In the genomic region with DNA sequence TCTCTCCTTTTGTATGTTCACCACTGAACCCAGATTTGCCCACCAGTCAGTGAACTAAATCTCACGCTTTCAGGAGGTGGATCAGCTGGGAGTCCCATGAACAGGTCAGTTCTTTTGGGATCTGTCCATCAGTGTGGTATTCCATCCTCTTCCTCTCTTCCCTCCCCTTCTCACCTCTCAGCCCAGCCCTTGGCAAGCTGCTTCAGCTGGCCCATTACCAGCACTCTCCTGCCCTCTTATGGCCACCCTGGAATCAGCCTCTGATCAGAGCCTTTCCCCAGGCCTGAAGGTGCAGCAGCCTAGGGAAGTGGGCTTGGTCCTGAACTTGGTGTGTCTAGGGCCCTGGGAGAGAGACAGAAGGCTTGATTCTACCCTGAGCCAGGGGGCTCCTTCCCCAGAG, we compare ENCODE assay signal across 8 mouse cellular contexts. TPM values are rescaled to one million over a fixed set of nuclear protein-coding genes. Genes with fewer than 3 reads are reported as not detected.
DNase-seq lines count a peak whose midpoint lies in the region; ATAC-seq and TF ChIP-seq lines count a peak whose summit lies in the region.

No protein-coding gene starts in this region.

- peak; percentile 53 for DNase-seq in liver
- no peak for DNase-seq in liver, embryonic 11.5 days (ENCODE audit: low spot score)
- peak; percentile 73 to 76 for DNase-seq in cerebellum, adult 18-20 months
- DNase-seq in frontal cortex, adult 2 months (ENCODE audit: extremely low spot score in 1 of 2, low spot score in 1 of 2): peak; percentile 23 to 82
- DNase-seq in hindbrain, postnatal 0 days (ENCODE audit: low spot score): peak; percentile 79
- DNase-seq in left cerebral cortex, postnatal 25 days (ENCODE audit: low spot score in 2 of 2): peak; percentile 50 to 56
- DNase-seq in midbrain, postnatal 0 days (ENCODE audit: low spot score): peak; percentile 79
- DNase-seq in thymus, postnatal 25 days: peak; percentile 22

- no peaks in the 10 kb centered on the region for H3K36me3 ChIP-seq in liver, embryonic 11.5 days (ENCODE audit: control insufficient read depth, insufficient read depth, low read length)
- H3K36me3 ChIP-seq in hindbrain, postnatal 0 days (ENCODE audit: insufficient read depth, low read length): no peaks in the 10 kb centered on the region
- H3K36me3 ChIP-seq in midbrain, postnatal 0 days (ENCODE audit: insufficient read depth, low read length): no peaks in the 10 kb centered on the region

- H3K4me2 ChIP-seq in liver, embryonic 11.5 days: no peak overlapping the region
- no peak overlapping the region for H3K4me2 ChIP-seq in hindbrain, postnatal 0 days (ENCODE audit: low read depth, low read length)
- no peak overlapping the region for H3K4me2 ChIP-seq in midbrain, postnatal 0 days (ENCODE audit: low read depth, low read length, poor library complexity, severe bottlenecking)

- no peaks in the 10 kb centered on the region for H3K9me3 ChIP-seq in liver, embryonic 11.5 days (ENCODE audit: control insufficient read depth, low read length)
- no peaks in the 10 kb centered on the region for H3K9me3 ChIP-seq in hindbrain, postnatal 0 days (ENCODE audit: low read length)
- H3K9me3 ChIP-seq in midbrain, postnatal 0 days (ENCODE audit: low read length): no peaks in the 10 kb centered on the region

- intact Hi-C loops in left cerebral cortex, postnatal 25 days (cut with DNase I): loop anchor here (1.0 to 10.0 kb wide), 3 partner anchors 66 to 338 kb away; no protein-coding TSS in a partner anchor

- no peak overlapping the region for H3K4me3 ChIP-seq in liver, embryonic 11.5 days (ENCODE audit: low read depth, low read length)
- no peak overlapping the region for H3K4me3 ChIP-seq in hindbrain, postnatal 0 days (ENCODE audit: low read length)
- H3K4me3 ChIP-seq in midbrain, postnatal 0 days (ENCODE audit: low read depth, low read length): no peak overlapping the region

- peak; percentile 91 for TF ChIP-seq CTCF in hindbrain, postnatal 0 days (IDR thresholded peaks at IDR 0.05; ENCODE audit: low read depth)
- TF ChIP-seq CTCF in midbrain, postnatal 0 days (IDR thresholded peaks at IDR 0.05): peak; percentile 88

- 20% methylated on average over 1 of the region's 1 CpGs for WGBS in liver, embryonic 11.5 days
- WGBS in hindbrain, postnatal 0 days: 50% methylated on average over 1 of the region's 1 CpGs
- 45% methylated on average over 1 of the region's 1 CpGs for WGBS in midbrain, postnatal 0 days

- no peaks in the 10 kb centered on the region; the same call in 1 of the 2 replicates for H3K27me3 ChIP-seq in liver, embryonic 11.5 days (replicated peaks; ENCODE audit: control insufficient read depth, insufficient read depth, low read length)
- H3K27me3 ChIP-seq in hindbrain, postnatal 0 days (ENCODE audit: insufficient read depth, low read length): 0 out of 2 replicates have a peak, but pooled peaks cover 4% of the 10 kb centered on the region
- H3K27me3 ChIP-seq in midbrain, postnatal 0 days (ENCODE audit: insufficient read depth, low read length): peaks cover 7% of the 10 kb centered on the region; the same call in 1 of the 2 replicates

- no peaks in the 10 kb centered on the region for H3K4me1 ChIP-seq in liver, embryonic 11.5 days (replicated peaks; ENCODE audit: control insufficient read depth, insufficient read depth, low read length)
- peaks cover 7% of the 10 kb centered on the region; the same call in 1 of the 2 replicates for H3K4me1 ChIP-seq in hindbrain, postnatal 0 days (ENCODE audit: insufficient read depth, low read length)
- 0 out of 2 replicates have a peak, but pooled peaks cover 5% of the 10 kb centered on the region for H3K4me1 ChIP-seq in midbrain, postnatal 0 days (ENCODE audit: insufficient read depth, low read length)

- no peak overlapping the region for H3K27ac ChIP-seq in liver, embryonic 11.5 days (ENCODE audit: low read depth, low read length)
- H3K27ac ChIP-seq in hindbrain, postnatal 0 days: no peak overlapping the region
- H3K27ac ChIP-seq in midbrain, postnatal 0 days (ENCODE audit: low read depth, low read length): no peak overlapping the region

- no peak; the same call in 1 of the 2 replicates for ATAC-seq in liver, embryonic 11.5 days (replicated peaks; ENCODE audit: low FRiP score)
- peak; percentile 30; the same call in 1 of the 2 replicates for ATAC-seq in hindbrain, postnatal 0 days
- ATAC-seq in midbrain, postnatal 0 days (ENCODE audit: low FRiP score): no peak; the same call in 1 of the 2 replicates

- H3K9ac ChIP-seq in liver, embryonic 11.5 days (ENCODE audit: low read depth, low read length): no peak overlapping the region
- no peak overlapping the region for H3K9ac ChIP-seq in hindbrain, postnatal 0 days (replicated peaks; ENCODE audit: low read length)
- no peak overlapping the region for H3K9ac ChIP-seq in midbrain, postnatal 0 days (replicated peaks; ENCODE audit: low read length, poor library complexity, severe bottlenecking)

RNA-seq across cellular contexts. Expression of gene Loxl4, which starts 42.4 kb away (rescaled TPM):
- polyA plus RNA-seq in liver, embryonic 11.5 days (2014; fragmentation: Nextera tagmentation; extraction: Ambion mirVana): 0.16 and 0.18 TPM in 2 replicates
- 0.04 TPM in 2 replicates for polyA plus RNA-seq in frontal cortex, adult 2 months (2012; rRNA removed)
- 0.72 and 0.78 TPM in 2 replicates for total RNA-seq in hindbrain, postnatal 0 days (2014; rRNA removed)
- 0.18 TPM in 1 of 2 replicates, not detected in the other for polyA plus RNA-seq in hindbrain, postnatal 0 days (2015; fragmentation: Nextera tagmentation; extraction: Ambion mirVana)
- under 1 TPM in 1 of 2 experiments, not detected in 1; 0.16 TPM for total RNA-seq in left cerebral cortex, postnatal 25 days (2021)
- 0.24 and 0.27 TPM in 2 replicates for total RNA-seq in midbrain, postnatal 0 days (2014; rRNA removed)
- 0.10 and 0.11 TPM in 2 replicates for polyA plus RNA-seq in midbrain, postnatal 0 days (2015; fragmentation: Nextera tagmentation; extraction: Ambion mirVana)
